Mouse (Mus musculus): ENCODE measurements at regions not wholly inside any gene's neighbourhood (a gene's known extent, or its start where the extent isn't known, plus 50 kb on each side); places are given as distances from the start of the nearest gene placed in this dataset.

DNA sequence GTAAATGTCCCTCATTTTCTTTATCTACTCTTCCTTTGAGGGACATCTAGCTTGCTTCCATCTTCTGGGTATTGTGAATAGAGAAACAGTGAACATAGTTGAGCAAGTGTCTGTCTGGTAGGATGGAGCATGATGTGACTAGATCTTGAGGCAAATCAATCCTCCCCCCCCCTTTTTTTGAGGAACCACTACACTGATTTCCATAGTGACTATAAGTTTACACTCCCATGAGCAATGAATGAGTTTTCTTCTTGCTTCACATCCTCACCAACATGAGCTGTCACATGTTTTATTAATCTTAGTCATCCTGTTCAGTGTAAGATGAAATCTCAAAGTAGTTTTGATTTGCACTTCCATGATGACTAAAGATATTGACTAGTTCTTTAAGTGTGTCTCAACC, 92.7 kb downstream of the Arrdc4 start:
- TF ChIP-seq POLR2A (IDR thresholded peaks at IDR 0.05; ENCODE audit: control insufficient read depth, extremely low read depth, insufficient read depth, low read length, poor library complexity) (no peak), CTCF (IDR thresholded peaks at IDR 0.05; ENCODE audit: borderline replicate concordance, control insufficient read depth, extremely low read depth, insufficient read depth, low read length, poor library complexity) (no peak)
